Mouse (Mus musculus) intestine, postnatal 0 days (tissue): ENCODE results near the gene Nrip2. TPM values are rescaled to one million over a fixed set of nuclear protein-coding genes. Genes with fewer than 3 reads are reported as not detected.
A peak's percentile ranks its signal among the peaks of the same experiment; 100 is the strongest.

Experiments
- ATAC-seq: fragments of 200-750 bp; cut with Nextera tagmentation; 2 replicates; pipeline ENCODE4 v1.8.0; 2017; ENCODE audit warnings: mild to moderate bottlenecking, moderate TSS enrichment, moderate library complexity
- H3K27ac ChIP-seq: fragments of 300-500 bp; sonication (generic); 2 replicates; pipeline ENCODE4 v1.5.1; 2014; ENCODE audit warnings: mild to moderate bottlenecking, low read depth, low read length, moderate library complexity
- H3K27me3 ChIP-seq: fragments of 300-500 bp; sonication (generic); replicated peaks from 2 replicates; pipeline ENCODE4 v1.6.1; 2014; ENCODE audit warnings: low read length, mixed read lengths; ENCODE audit not compliant: control insufficient read depth, insufficient read depth
- H3K36me3 ChIP-seq: fragments of 300-500 bp; sonication (generic); 2 replicates; pipeline ENCODE4 v1.6.1; 2014; ENCODE audit warnings: mild to moderate bottlenecking, moderate library complexity; ENCODE audit not compliant: control insufficient read depth, insufficient read depth
- H3K4me1 ChIP-seq: fragments of 300-500 bp; sonication (generic); replicated peaks from 2 replicates; pipeline ENCODE4 v1.6.1; 2014; ENCODE audit warnings: antibody characterized with exemption, low read length, mixed read lengths; ENCODE audit not compliant: control insufficient read depth, insufficient read depth
- H3K4me2 ChIP-seq: fragments of 300-500 bp; sonication (generic); replicated peaks from 2 replicates; pipeline ENCODE4 v1.6.1; 2014; ENCODE audit warnings: low read depth, mild to moderate bottlenecking, moderate library complexity
- H3K4me3 ChIP-seq: fragments of 300-500 bp; sonication (generic); 2 replicates; pipeline ENCODE4 v1.5.1; 2014; ENCODE audit warnings: low read depth, low read length
- H3K9ac ChIP-seq: fragments of 300-500 bp; sonication (generic); 2 replicates; pipeline ENCODE4 v1.6.1; 2014; ENCODE audit warnings: mild to moderate bottlenecking, low read depth, low read length
- H3K9me3 ChIP-seq: fragments of 300-500 bp; sonication (generic); 2 replicates; pipeline ENCODE4 v1.6.1; 2016; ENCODE audit warnings: mixed run types; ENCODE audit not compliant: control insufficient read depth
- CTCF ChIP-seq: sonication (generic); IDR thresholded peaks from 2 replicates; pipeline ENCODE4 v1.5.1; 2016; ENCODE audit warnings: low read depth, mild to moderate bottlenecking, control low read depth, antibody characterized with exemption, moderate library complexity
- WGBS: fragments of 180-500 bp; shearing (Covaris S2); extraction: QIAGEN DNeasy Blood & Tissue Kit; methylation state at CpG from one replicate; pipeline ENCODE4 v1.1.7; 2014; 5-methylcytosine and 5-hydroxymethylcytosine counted together
- polyA plus RNA-seq: library from polyadenylated mRNA; unstranded; fragments of >200 nt; fragmentation: Nextera tagmentation; extraction: Ambion mirVana; gene quantifications from 2 replicates; pipeline ENCODE4 v1.2.1, GENCODE M21; 2015

Gene Nrip2
- polyA plus RNA-seq, 1 experiment from 2014 or later, result 2.3 TPM

DNA sequence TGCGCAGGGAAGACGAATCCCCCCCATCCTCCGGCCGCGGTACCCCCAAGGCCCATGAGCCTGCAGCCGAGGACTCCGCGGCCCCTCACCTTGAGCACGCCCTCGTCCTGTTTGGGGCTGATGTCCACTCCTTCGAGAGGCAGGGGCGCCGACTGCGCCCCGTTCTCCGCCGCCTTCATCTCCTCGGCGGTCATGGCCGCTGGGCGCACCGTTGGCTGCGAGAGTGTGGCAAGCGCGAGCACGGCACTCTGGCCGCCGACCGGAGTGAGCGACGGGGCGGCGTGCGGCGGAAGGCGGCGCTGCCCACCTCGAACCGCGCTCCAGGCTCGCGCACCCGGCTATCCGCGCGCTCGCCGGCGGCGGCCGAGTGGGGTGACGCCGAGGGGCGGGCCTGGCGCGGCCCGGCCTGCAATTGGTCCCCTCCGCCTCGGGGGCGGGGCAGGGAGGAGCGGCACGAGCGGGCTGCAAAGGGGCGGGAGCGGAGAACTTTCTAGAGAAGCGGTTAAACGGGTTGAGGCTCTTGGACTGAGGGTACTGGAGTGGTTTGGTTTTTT lies 39.3 kb downstream of the Nrip2 start, which contains the start of gene Fkbp4:
Gene Fkbp4 (minus strand): TSS at position 361 of the 554 bp plus-strand sequence.
- no peaks in the 10 kb centered on the region for H3K27me3 ChIP-seq
- TF ChIP-seq CTCF, result peak; percentile 50
- peak within 1 kb of the TSS; percentile 97 for H3K4me3 ChIP-seq
- WGBS, result under 1% methylated on average over 58 of the region's 67 CpGs
- peak within 1 kb of the TSS; percentile 91 for H3K27ac ChIP-seq
- peak within 1 kb of the TSS; percentile 87 for H3K9ac ChIP-seq
- H3K4me2 ChIP-seq, result peak within 1 kb of the TSS; percentile 83
- ATAC-seq, result peak; percentile 94
- H3K36me3 ChIP-seq, result peaks cover 26% of the 10 kb centered on the region
- H3K4me1 ChIP-seq, result no peaks in the 10 kb centered on the region; the same call in 1 of the 2 replicates
- H3K9me3 ChIP-seq, result no peaks in the 10 kb centered on the region

DNA sequence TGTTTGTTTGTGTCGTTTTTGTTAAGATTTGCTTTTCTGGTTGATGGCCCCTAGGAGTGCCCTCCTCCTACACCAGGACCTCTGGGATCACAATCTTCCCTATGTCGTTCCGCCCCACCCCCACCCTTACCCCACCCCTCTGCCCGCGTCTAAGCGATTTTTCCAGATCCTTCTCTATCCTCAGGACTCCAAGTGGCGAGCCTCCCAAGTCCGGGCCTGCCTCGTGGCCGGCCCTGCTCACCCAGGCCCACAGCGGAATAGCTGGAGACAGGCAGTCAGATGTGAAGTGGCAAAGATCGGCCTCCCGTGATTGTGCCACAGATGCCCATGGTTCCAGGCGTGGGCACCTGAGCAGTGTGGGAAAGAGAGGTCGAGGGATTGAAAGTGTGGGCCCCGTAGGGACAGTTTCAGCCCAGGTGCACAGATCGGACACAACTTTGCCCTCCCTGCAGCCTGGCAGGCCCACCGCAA lies 39.8 kb downstream of the Nrip2 start:
- Histone ChIP-seq H3K27me3 (no peaks in the 10 kb centered on the region), H3K36me3 (peaks cover 21% of the 10 kb centered on the region), H3K9me3 (no peaks in the 10 kb centered on the region), H3K4me2 (peak overlapping the region; percentile 83), H3K4me1 (no peaks in the 10 kb centered on the region; the same call in 1 of the 2 replicates), H3K9ac (peak overlapping the region; percentile 55), H3K27ac (peak overlapping the region; percentile 10; the same call in 1 of the 2 replicates), H3K4me3 (peak overlapping the region; percentile 97)
- peak; percentile 14 for ATAC-seq
- no peak for TF ChIP-seq CTCF
- 18% methylated on average over 18 of the region's 18 CpGs for WGBS

DNA sequence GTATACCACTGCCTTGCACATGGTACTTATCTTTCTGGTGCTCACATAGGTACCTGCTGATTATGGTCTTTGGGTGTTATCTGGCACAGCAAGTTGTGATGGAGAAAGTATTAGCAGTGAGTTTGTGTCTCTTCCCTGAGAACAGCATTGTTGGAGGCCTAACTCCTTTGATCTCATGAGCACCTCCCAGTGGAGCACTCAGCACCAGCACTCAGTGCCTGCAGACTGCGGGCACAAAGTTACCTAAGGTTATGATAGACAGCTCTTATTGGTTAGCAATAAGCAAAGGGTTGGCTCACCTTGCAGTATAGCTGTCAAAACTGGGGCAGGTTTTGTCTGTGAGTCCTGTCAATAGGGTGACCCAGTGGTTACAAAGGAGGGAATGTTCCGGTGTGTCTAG lies 41.1 kb downstream of the Nrip2 start:
- Histone ChIP-seq H3K4me2 (no peak overlapping the region), H3K27me3 (no peaks in the 10 kb centered on the region), H3K4me1 (no peaks in the 10 kb centered on the region; the same call in 1 of the 2 replicates), H3K27ac (no peak overlapping the region), H3K36me3 (peaks cover 7% of the 10 kb centered on the region), H3K4me3 (no peak overlapping the region), H3K9me3 (no peaks in the 10 kb centered on the region), H3K9ac (no peak overlapping the region)
- TF ChIP-seq CTCF, result peak; percentile 41
- no peak for ATAC-seq
- whole genome bisulfite sequencing, result 80% methylated on average over 2 of the region's 2 CpGs

DNA sequence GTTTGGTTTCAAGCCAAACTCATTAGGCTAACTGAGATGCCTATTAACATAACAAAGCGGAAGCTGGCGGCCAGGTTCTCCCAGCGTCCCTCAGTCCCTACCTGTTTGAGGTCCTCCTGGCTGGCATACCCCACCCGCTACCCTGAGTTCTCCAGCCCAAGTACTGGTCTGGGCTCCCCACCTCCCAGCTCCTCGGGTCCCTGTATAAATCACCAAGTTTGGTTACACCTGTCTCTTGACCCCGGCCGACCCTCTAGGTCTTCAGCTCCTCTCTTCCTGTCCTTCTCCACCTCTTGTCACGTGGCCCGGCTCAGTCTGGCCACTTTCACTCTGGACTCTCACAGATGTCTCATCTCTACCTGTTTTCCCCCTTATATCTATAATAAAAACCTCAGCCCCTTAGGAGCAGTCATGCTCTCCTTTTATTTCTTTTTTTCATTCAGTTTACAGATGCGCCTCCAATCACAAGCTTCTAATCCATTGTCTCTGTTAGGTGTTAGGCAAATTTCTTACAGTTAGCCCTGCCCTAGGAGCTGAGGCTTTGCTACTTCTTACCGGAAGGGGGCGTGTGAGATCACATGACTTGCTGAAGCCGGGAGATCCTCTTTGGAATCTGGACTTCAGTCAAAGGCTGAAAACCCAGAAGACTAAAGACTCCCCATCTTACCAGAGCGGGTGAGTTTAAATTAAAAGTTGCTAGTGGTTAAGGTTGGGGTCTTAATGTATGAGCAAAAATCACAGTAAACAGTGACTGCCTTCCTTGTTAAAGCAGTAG lies 46.9 kb downstream of the Nrip2 start:
- peak; percentile 80 for ATAC-seq
- no peaks in the 10 kb centered on the region for H3K4me1 ChIP-seq
- H3K27ac ChIP-seq, result no peak overlapping the region
- WGBS, result 17% methylated on average over 14 of the region's 14 CpGs
- no peak overlapping the region for H3K9ac ChIP-seq
- peak; percentile 87 for TF ChIP-seq CTCF
- peak overlapping the region; percentile 60 for H3K4me2 ChIP-seq
- H3K36me3 ChIP-seq, result no peaks in the 10 kb centered on the region
- no peaks in the 10 kb centered on the region for H3K27me3 ChIP-seq
- H3K9me3 ChIP-seq, result no peaks in the 10 kb centered on the region
- H3K4me3 ChIP-seq, result 0 out of 2 replicates have a peak overlapping the region, but pooled peaks have one; percentile 9

DNA sequence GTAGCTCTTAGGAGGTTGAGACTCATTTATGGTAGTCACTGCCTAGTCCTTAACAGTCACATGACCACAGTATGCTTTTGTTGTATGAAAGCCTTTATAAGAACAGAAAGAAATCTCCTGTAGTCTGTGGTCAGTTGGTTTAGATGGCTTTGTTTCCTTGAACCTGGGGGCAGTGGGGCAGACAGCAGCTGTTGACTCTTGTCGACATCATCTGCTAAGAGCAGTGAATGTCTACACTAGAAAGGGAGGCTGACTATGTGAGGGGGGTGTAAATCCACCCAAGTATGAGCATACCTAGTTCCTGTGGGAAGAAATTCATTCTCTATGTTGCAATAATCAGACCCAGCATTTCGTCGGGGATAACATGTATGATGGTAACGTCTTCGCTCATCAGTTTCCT lies 48.0 kb downstream of the Nrip2 start:
- Histone ChIP-seq H3K9me3 (no peaks in the 10 kb centered on the region), H3K27me3 (no peaks in the 10 kb centered on the region), H3K36me3 (no peaks in the 10 kb centered on the region), H3K4me1 (no peaks in the 10 kb centered on the region), H3K4me2 (no peak overlapping the region), H3K27ac (no peak overlapping the region), H3K9ac (no peak overlapping the region), H3K4me3 (no peak overlapping the region)
- 93% methylated on average over 5 of the region's 5 CpGs for WGBS
- no peak for TF ChIP-seq CTCF
- ATAC-seq, result no peak

DNA sequence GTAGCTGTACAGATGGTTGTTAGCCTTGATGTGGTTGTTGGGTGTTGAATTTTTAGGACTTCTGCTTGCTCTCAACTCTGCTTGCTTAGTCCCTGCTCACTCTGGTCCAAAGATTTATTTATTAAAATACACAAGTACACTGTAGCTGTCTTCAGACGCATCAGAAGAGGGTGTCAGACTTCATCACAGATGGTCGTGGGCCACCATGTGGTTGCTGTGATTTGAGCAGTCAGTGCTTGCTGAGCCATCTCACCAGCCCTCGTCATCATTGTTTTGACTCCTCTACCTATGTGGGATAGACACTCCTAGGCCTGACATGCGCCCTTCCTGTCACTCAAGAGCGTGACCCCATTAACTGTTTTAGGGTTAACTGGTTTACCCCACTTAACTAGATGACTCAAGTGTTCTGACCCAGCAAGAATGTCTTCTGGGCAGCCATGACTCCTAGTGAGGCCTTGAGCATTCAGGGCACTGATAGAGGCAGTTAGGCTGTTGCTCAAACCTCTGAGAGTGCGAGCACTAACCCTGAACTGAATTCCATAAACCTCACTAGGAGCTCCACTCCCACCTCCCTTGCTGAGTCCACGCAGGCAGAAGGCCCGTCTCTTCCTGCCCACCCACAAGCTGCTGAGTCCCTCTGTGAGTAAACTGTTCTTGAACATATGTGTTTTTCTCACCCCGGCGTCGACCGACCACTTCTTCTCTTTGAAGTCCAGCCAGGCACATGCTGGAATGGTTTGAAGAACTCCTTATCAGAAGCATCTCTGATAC lies 56.9 kb downstream of the Nrip2 start:
- no peaks in the 10 kb centered on the region for H3K4me1 ChIP-seq
- H3K9ac ChIP-seq, result no peak overlapping the region
- H3K36me3 ChIP-seq, result no peaks in the 10 kb centered on the region
- no peak overlapping the region for H3K27ac ChIP-seq
- ATAC-seq, result no peak
- no peaks in the 10 kb centered on the region for H3K27me3 ChIP-seq
- H3K4me2 ChIP-seq, result no peak overlapping the region
- H3K9me3 ChIP-seq, result no peaks in the 10 kb centered on the region
- no peak overlapping the region for H3K4me3 ChIP-seq
- TF ChIP-seq CTCF, result no peak
- 73% methylated on average over 12 of the region's 12 CpGs for WGBS
